Mouse (Mus musculus) liver, embryonic 14.5 days (tissue): Measurements from ENCODE around the gene Tomm22.
A peak's percentile ranks its signal among the peaks of the same experiment; 100 is the strongest.

Source experiments
- CTCF ChIP-seq: IDR thresholded peaks from 2 replicates; pipeline ENCODE4 v1.5.1; 2016; ENCODE audit warnings: antibody characterized with exemption, low read depth, control low read depth
- EP300 ChIP-seq: IDR thresholded peaks from 2 replicates; pipeline ENCODE4 v1.6.1; 2016; ENCODE audit warnings: antibody characterized with exemption, low read depth

GRCm38 (mm10) chr15:79695516-79695915, 24.9 kb downstream of the Tomm22 start:
- TF ChIP-seq CTCF (no peak), EP300 (peak; percentile 86)
